Mouse (Mus musculus) gastrocnemius, postnatal 25 days (tissue): ENCODE results near the gene Rnf41. TPM values are rescaled to one million over a fixed set of nuclear protein-coding genes. Genes with fewer than 3 reads are reported as not detected.

Source experiments
- DNase-seq: peaks from one replicate; pipeline ENCODE4 v3.0.0; 2022
- total RNA-seq, 2 experiments: library from RNA; stranded (reverse); gene quantifications; 1 replicate in 1 of 2; 2 replicates in 1 of 2; pipeline ENCODE4 v1.2.3; 2021

Gene Rnf41
- total RNA-seq, 2 experiments from 2014 or later, result 10.7 to 11.5 TPM

DNA sequence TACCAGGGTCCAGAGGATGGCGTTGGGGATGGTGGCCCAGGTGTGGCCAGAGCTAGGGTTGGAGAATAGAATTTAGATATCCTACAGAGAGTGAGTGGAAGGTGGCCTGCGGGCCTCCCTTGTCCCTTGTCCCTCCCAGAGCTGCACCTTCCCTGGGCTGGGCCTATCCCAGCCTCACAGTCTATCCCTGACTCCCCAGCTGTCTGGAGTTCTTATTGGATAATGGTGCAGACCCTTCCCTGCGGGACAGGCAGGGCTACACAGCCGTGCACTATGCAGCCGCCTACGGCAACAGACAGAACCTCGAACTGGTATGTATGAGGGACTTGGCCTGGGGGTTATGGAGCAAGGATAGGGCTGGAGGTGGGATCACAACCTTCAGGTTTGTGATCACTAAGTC is 25.6 kb upstream of the Rnf41 start:
- DNase-seq, result no peak

DNA sequence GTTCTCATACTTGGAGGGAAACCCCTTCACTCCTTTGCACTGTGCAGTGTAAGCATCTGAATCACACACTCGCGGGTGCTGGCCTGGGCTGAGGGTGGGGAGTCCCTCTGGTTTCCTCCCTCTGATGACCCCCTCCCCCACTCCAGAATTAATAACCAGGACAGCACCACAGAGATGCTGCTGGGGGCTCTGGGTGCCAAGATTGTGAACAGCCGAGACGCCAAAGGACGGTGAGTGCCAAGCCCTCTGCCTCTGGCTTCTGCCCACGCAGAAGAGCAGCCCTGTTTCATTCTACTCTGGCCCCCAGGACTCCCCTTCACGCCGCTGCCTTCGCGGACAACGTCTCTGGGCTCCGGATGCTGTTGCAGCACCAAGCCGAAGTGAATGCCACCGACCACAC is 22.5 kb upstream of the Rnf41 start:
- DNase-seq, result no peak

DNA sequence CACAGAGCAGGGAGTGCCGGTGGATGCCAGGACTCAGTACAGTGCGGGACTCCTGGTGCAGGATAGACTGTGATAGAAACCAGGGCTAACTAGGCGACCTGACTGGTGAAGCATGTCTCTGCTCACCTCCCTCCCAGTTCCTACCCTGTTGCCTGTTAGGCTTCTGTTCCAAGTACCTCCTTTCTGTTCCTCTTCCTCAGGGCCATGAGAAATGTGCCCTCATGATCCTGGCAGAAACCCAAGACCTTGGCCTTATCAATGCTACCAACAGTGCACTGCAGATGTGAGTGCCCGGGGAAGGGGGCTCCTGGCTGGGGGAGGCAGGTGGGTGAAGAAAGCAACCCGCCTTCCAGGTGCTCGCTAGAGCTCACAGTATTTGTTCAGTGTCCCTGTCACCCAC is 21.9 kb upstream of the Rnf41 start:
- DNase-seq, result no peak

DNA sequence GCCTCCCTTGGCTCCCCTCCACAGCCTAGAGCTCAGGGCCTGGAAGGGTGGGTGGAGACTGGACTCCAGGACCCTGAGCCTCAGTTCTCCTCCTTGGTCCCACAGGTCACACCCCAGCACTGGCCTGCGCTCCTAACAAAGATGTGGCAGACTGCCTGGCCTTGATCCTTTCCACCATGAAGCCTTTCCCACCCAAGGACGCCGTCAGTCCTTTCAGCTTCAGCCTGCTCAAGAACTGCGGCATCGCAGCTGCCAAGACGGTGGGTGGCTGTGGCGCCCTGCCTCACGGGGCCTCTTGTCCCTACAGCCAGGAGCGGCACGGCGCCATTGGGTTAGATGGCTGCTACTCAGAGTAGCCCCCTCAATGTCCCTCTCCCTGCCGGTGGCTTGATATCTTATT is 21.1 kb upstream of the Rnf41 start:
- no peak for DNase-seq

DNA sequence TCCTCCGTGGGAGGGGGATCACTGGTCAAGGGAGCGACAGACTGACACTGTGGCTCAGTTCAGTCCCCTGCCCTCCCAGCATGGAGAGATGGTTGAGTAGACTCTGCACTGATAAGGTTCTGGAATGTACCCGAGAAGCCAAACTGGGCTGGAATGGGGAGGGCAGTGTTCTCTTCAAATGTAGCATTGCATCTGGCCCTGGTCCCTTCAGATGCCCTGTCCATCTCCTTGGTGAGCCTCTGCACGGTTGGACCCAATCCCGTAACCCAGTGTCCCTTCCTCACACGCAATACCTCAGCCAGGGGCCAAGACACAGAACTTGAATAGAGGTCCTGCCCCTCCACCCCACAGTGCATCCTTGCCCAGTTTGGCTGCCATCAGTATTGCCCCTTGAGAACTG is 19.6 kb upstream of the Rnf41 start:
- DNase-seq, result no peak

DNA sequence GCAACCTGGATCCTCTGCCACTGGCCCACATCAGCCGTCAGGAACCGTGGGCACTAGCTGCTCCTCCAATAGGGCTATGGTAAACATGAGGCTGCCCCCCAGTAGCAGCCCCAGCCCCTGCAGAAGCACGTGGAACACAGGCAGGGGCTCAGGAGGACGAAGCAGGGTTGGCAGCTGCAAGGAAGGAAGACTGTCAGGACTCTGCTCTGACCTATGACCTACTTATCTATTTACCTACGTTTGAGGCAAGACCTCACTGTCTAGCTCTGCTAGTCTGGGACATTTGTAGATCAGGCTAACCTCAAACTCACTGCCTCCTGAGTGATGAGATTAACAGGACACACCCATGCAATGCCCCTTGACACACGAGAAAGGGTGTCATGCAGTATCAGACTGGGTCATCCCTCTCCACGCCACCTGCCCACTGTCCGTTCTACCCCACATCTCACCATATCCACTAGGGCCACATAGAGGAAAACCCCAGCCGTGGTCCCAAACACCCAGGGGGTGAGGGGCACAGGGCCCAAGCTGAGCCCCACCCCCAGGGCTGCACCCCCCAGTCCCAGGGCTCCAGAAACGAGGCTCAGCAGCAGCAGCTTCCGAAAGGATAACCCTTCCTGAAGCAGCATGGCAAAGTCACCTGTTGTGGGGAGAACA is 15.3 kb upstream of the Rnf41 start:
- no peak for DNase-seq

DNA sequence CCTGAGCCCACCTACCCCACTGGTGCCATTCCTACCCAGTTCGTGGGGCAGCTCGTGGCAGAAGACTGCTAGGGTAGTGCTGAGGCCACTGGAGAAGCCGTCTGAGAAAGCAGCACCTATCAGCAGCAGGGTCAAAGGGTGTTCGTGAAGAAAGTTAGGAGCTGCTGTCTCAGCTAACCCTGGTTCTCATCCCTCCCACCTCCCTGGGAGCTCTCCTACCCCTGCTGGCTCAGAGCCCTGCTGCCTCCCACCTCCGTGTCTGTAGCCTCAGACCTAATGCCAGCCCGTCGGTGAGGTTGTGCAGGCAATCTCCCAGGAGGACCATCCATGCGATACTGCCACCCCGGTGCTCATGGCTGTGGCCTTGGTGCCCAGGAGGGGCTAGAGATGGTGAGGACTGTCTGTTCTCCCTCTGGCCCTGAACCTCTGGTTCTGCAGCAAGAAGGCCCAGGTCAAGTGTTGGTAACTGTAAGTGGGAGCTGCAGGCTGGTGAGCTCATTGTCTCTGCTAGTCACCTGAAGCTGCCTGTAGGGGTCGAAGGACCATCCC is 14.7 kb upstream of the Rnf41 start:
- no peak for DNase-seq

DNA sequence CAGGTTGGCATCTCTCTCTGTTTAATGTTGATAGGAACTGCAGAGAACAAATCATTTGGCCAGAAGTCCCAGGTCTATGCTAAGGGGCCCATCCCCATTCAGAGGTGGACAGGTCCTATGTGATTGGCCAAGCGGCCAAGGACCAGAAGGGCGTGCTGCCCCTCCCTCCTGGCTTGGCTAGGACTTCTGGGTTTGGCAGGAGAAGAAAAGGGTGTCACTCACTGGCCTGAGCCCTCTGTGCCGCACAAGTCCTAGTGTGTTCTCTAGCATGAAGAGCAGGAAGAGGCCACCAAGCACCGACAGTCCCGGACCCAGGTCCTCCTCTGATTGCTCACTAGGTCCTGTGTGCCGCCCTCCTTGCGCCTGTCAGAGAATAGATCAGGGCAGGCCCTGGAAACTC is 14.0 kb upstream of the Rnf41 start:
- DNase-seq, result no peak

DNA sequence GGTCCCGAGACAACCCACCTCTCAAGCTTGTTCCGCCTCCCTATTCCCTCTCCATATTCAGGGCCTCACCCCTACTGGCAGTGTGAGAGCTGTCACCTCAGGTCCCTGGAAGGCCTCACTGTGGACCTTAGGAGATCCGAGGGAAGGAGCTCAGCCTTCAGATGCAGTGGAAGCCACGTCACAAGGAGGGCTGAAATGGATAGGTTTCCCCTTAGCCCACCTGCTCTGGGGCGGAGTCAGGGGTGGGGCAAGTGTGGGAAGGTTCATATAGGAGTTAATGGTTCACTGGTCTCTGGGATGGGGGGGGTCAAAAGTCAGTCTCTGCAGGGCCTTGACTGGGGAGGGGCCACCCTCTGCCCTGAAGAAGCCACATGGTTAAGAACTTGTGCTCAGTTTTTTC is 11.1 kb upstream of the Rnf41 start:
- no peak for DNase-seq

DNA sequence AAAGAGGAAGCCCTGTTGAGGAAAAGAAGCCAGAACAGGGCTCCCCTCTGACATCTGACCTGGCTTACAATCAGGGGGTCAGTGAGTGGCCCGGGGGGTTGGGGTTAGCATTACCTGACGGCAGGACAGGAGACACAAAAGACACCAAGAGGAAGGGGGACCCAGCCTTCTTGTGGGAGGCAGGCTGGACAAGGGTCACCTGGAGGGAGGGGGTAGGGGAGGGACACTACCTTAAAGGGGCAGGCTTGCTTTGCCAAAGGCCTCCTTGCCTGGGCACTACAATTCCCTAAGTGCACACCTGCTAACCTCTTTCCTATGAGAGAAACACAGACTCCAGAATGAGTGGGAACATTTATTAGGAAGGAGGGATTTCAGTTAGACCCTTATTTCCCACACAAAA is 10.4 kb upstream of the Rnf41 start, which contains the start of gene Slc39a5:
Gene Slc39a5 (minus strand): TSS at position 174 of the 400 bp plus-strand sequence.
- no peak for DNase-seq

DNA sequence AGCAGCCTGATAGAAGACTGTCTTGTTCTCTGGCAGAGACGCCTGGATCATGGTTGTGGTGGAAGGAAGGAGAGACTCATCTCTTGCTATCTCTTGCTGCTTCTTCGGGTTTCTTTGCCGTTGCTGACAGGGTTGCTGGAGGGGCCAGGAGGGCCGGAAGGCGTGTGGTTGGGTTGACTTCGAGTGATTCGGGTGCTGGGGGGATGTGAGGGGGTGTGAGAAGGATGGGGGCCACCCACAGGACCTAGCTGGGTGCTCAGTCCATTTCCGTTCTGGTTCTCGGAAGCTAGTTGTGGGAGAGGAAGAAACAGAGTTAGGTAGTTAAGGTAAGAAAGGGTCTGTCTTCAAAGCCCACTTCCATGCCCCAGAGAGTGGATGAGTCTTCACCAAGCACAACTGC is 9.8 kb upstream of the Rnf41 start:
- DNase-seq, result no peak

DNA sequence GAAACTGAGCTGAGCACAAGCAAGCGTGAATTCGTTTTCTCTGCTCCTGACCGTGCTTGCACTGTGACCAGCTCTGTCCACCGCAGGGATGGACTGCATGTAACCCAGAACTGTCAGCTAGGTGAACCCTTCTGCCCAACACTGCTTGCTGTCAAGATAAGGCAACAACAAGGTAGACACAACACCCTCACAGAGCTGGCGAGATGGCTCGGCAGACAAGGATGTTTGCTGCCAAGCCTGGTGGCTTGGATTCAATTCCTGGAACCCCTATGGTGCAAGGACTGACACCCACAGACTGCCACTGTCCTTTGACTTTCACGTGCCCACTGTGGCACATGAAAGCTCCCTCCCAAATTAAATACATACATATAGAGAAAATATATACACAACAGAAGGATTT is 7.5 kb upstream of the Rnf41 start:
- DNase-seq, result no peak

DNA sequence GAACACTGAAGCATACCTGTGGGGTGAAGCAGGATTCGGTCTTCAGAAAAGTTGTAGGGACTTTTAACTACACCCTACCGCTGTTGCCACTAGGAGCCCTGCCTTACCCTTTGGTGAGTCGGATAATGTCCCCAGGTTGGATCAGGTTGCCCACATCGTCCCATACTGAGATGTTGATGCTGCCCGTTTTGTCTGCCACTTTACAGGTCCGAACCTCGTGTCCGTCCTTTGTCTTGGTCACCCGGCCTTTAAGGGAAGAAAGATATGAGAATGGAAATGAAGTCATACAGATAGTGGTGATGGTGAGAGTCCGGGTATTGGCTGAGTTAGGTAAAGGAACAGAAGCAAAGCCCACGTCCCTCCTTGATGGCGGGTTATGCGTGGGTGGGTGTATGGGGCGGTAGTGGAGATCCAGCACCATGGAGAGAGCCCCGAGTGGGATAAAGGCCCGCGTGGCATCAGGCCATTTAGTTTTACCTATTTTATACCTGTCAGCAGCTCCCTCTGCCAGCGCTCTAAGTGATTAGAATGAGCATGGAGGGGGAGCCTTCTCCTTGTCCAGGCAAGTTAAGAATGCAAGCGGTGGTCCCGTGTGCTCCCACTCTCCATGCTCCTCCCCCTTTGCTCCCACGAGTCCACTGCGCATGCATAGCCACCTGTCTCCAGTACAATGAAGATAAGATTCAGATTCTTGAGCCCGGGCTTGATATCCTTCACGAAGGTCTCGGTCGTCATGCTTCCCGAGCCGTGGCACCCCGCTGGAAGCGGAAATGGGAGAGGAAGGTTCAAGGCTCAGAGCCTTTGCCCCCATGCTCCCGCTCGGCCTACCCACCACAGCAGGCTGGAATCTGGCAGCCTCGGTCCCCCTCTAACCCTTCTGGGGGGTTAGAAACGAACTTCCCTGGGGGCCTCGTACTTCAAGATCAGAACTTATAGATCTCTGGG is 2.6 kb upstream of the Rnf41 start:
- no peak for DNase-seq

DNA sequence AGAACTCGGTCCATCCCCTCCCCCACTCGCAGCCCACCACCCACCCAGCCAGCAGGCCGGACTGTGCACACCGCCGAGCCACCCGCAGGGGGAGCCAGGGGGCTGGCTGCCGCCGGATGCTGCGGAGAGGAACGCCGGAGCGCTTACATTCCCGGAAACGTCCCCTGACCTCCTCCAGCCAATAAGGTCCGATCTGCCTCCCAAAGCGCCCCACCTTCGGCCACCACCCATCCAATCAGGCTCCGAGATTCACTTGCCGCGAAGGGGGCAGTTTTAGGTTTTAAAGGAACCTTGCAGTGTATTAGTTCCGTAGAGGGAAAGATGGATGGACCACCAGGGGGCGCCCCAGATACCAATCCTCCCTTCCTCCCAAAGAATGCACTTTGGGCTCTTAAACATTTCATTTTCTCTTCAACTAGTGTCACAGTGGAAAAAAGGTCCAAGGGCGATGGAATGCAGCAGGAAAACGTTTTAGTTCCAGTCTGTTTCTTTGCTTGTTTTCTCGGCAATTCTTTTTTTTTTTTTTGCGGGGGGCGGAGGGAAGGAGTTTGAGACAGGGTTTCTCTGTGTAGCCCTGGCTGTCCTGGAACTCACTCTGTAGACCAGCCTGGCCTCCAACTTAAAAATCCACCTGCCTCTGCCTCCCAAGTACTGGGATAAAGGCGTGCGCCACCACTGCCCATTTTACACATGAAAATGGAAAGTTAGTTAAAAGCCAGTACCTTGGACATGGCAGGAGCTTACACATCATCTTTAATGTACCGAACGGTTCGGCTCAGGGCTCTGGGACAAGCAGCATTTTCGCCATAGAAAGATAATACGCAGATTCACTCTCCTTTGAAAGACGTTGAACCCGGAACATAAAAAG is 1.5 kb upstream of the Rnf41 start:
- peak; percentile 97 for DNase-seq

DNA sequence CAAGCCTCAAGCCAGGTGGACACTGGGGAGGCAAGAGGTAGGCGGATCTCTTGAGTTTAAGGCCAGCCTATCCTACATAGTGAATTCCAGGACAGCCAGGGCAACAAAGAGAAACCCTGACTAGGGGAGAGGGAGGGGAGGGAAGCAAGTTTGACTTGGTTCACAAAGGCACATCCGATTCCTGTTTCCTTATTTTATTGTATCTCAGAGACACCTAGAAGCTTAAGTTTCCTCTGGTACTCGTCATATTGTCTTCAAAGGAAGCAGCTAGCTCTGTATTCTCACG is 954 bp upstream of the Rnf41 start:
- no peak for DNase-seq

DNA sequence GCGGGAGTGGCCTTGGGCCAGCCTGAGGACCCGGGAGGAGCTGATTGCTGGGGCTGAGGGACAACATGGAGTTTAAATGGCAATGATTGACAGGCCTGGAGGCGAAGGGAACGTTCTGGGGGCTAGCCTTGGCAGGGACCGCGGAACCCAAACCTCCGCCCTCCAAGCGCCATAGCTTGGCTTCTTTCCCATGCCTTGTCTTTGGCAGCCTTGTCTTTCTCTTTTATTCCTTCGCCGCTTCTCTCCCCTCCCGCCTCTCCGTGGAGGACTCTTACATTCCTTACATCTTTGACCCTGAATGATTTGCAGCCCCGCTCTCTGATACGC is 561 bp downstream of the Rnf41 start:
- peak; percentile 32 for DNase-seq

DNA sequence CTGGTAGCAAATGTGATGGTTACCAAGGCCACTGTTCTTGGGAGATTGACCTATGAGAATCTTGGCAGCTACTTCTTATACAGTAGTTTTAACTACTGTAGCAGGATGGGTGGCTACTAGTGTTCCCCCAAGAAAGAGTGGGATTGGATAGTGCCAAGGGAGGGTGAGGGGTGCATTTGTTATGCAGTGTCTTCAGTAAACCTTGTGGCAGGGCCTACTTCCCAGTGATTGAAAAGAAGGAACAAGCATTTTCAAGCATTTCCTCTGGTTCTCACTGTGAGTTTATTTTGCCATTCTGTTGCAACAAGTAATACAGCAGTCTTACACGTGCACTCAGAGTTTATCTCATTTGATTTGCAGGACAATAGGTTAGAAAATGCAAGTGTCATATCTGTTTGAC is 1.1 kb downstream of the Rnf41 start:
- DNase-seq, result no peak

DNA sequence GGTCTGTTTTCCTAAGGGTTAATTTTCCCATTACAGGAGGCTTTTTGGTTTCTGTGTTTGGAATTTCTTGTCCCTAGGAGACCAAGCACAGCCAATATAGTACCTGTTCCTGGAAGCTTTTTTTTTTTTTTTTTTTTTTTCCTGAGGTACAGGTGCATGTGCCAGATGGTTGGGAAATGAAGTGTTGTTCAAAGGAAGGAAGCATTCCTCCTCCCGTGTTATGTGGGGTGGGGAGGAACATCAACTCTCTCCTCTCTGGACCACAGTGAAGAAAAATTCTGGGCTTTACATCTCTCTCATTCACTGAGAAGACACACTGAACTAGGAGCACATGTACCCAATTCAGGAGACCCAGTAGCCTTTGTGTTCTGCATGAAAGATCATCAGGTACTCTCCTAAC is 1.6 kb downstream of the Rnf41 start:
- DNase-seq, result no peak

DNA sequence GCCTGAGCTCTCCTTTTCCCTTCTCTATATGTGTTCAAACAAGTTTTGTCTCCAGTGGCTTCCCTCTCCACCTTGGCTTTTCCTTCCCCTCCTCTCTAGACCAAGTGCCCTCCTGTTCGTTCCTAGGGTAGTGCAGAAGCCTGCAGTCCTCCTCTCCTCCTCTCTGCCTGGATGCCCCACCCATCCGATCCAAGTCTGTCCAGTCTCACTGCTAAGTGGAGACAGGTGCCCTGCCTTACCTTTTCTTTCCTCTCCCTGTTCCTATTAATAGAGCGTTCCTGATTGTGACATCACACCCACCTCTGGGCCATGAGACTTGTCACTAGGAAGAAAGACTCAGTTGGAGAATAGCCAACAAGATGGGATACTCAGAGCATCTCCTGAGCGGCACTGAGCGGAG is 3.4 kb downstream of the Rnf41 start:
- DNase-seq, result no peak

DNA sequence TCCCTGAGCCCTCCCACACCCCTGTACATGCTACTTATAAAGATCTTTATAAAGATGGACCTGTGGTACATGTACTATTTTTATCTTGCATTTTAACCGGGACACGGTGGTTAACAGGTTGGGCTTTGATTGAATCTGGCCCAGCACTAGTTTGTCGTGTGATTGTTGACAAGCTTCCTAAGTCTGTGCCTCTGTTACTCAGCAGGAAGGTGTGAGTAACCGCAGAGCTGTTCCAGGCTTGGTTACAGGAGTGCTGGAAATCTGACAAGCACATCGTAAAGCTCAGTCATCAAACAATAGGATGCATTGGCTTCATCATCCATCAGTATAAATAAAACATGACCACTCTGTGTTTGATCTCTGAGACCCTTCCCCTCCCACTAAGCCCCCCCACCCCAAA is 11.0 kb downstream of the Rnf41 start:
- no peak for DNase-seq

DNA sequence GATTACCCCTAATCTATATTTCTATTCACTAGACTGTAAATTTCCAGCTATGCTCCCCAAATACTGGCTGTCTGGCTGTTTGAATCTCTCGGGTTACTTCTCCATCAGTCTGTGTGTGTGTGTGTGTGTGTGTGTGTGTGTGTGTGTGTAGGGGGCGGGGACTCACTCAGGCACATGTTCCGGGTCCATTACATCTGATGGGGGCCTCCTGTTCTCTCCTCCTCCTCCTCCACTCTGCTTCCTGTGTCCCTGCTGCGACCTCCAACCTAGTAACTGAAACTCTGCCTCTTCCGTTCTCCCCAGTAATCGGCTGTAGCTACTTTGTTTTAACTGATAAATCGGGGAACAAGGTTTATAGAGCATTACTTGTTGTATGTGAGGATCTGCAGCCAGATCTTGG is 13.1 kb downstream of the Rnf41 start:
- no peak for DNase-seq

DNA sequence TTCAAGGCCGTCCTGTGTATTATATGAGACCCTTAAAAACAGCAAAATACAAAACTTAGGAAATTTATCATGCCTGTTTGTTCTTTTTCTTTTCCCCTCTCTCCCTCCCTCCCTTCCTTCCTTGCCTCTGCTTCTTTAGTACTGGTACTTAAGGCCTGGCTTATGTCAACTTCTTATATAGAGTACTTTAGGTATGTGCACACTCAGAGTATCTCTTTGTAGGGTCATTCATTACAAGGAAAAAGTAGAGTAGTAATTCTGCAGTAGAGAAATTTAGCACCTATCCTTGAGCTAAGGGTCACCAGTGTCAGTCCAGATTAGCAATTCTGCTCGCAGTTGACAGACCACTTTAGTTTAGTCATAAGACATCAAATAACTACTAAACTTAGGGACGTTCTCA is 13.8 kb downstream of the Rnf41 start:
- DNase-seq, result no peak

DNA sequence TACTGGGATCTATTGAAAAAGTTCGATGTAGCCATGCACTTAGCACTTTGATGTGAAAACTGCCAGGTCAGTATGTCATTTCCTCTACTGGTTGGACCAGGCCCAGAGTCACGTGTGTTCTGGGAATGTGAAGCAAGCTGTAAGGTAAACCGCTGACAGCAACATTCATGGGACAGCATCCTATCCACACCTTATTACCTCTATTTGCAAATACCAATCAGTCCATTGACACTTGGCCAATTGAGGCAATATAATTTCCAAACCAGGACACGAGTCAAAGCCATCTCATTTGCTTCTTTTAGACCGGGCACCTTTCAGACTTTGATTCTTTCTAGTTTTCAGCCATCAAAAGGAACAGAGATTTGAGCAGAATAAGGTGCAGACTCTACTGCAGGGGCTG is 17.6 kb downstream of the Rnf41 start:
- no peak for DNase-seq
